Mouse (Mus musculus): ENCODE data around the gene Thoc3.

Gene Thoc3

GRCm38 (mm10) chr13:54443693-54444092 lies 25.0 kb downstream of the Thoc3 start:
- DNase-seq (ENCODE audit: low spot score in 2 of 2), result no peak

GRCm38 (mm10) chr13:54439912-54440311 lies 28.7 kb downstream of the Thoc3 start:
- no peak for DNase-seq (ENCODE audit: low spot score in 2 of 2)

- no peak for DNase-seq (ENCODE audit: low spot score in 2 of 2)
Measured at GRCm38 (mm10) chr13:54438814-54439213, 29.8 kb downstream of the Thoc3 start.

- DNase-seq (ENCODE audit: low spot score in 2 of 2), result no peak
Measured at GRCm38 (mm10) chr13:54437083-54437482, 31.6 kb downstream of the Thoc3 start.

- DNase-seq (ENCODE audit: low spot score in 2 of 2), result no peak
Measured at GRCm38 (mm10) chr13:54436666-54437065, 32.0 kb downstream of the Thoc3 start.

GRCm38 (mm10) chr13:54431161-54431560 lies 37.5 kb downstream of the Thoc3 start:
- DNase-seq (ENCODE audit: low spot score in 2 of 2), result no peak

GRCm38 (mm10) chr13:54430051-54430450 lies 38.6 kb downstream of the Thoc3 start:
- DNase-seq (ENCODE audit: low spot score in 2 of 2), result no peak

GRCm38 (mm10) chr13:54428771-54429170 lies 39.9 kb downstream of the Thoc3 start:
- DNase-seq (ENCODE audit: low spot score in 2 of 2), result no peak

- DNase-seq (ENCODE audit: low spot score in 2 of 2), result no peak
Measured at GRCm38 (mm10) chr13:54426781-54427655, 41.6 kb downstream of the Thoc3 start.

- DNase-seq (ENCODE audit: low spot score in 2 of 2), result no peak
Measured at GRCm38 (mm10) chr13:54425269-54425668, 43.4 kb downstream of the Thoc3 start.

- DNase-seq (ENCODE audit: low spot score in 2 of 2), result no peak
Measured at GRCm38 (mm10) chr13:54420226-54420625, 48.4 kb downstream of the Thoc3 start.

GRCm38 (mm10) chr13:54418781-54419327 lies 49.8 kb downstream of the Thoc3 start:
- DNase-seq (ENCODE audit: low spot score in 2 of 2), result peak in 1 of 2 experiments; percentile 33

GRCm38 (mm10) chr13:54415059-54415458 lies 53.6 kb downstream of the Thoc3 start:
- DNase-seq (ENCODE audit: low spot score in 2 of 2), result no peak

GRCm38 (mm10) chr13:54412721-54413120 lies 55.9 kb downstream of the Thoc3 start:
- no peak for DNase-seq (ENCODE audit: low spot score in 2 of 2)

- DNase-seq (ENCODE audit: low spot score in 2 of 2), result no peak
Measured at GRCm38 (mm10) chr13:54412236-54412635, 56.4 kb downstream of the Thoc3 start.

GRCm38 (mm10) chr13:54411656-54412055 lies 57.0 kb downstream of the Thoc3 start:
- no peak for DNase-seq (ENCODE audit: low spot score in 2 of 2)
